Mouse (Mus musculus) liver, embryonic 12.5 days (tissue): ENCODE results near the gene Nsg2. TPM values are rescaled to one million over a fixed set of nuclear protein-coding genes. Genes with fewer than 3 reads are reported as not detected.

ENCODE experiments used
- ATAC-seq: fragments of 200-750 bp; cut with Nextera tagmentation; 2 replicates; pipeline ENCODE4 v1.8.0; 2017; ENCODE audit warnings: moderate number of reproducible peaks, mild to moderate bottlenecking, moderate library complexity
- H3K27ac ChIP-seq: fragments of 300-500 bp; sonication (generic); 2 replicates; pipeline ENCODE4 v1.5.1; 2016; ENCODE audit warnings: mild to moderate bottlenecking
- H3K27me3 ChIP-seq: fragments of 300-500 bp; sonication (generic); replicated peaks from 2 replicates; pipeline ENCODE4 v1.6.1; 2016; ENCODE audit warnings: mild to moderate bottlenecking, moderate library complexity
- H3K36me3 ChIP-seq: fragments of 300-500 bp; sonication (generic); 2 replicates; pipeline ENCODE4 v1.6.1; 2016; ENCODE audit warnings: mild to moderate bottlenecking, moderate library complexity
- H3K4me1 ChIP-seq: fragments of 300-500 bp; sonication (generic); 2 replicates; pipeline ENCODE4 v1.6.1; 2016
- H3K4me2 ChIP-seq: fragments of 300-500 bp; sonication (generic); 2 replicates; pipeline ENCODE4 v1.6.1; 2016; ENCODE audit warnings: mild to moderate bottlenecking, moderate library complexity
- H3K4me3 ChIP-seq: fragments of 300-500 bp; sonication (generic); 2 replicates; pipeline ENCODE4 v1.5.1; 2016; ENCODE audit warnings: mild to moderate bottlenecking, moderate library complexity
- H3K9ac ChIP-seq: fragments of 300-500 bp; sonication (generic); 2 replicates; pipeline ENCODE4 v1.6.1; 2016; ENCODE audit warnings: mild to moderate bottlenecking, moderate library complexity
- H3K9me3 ChIP-seq: fragments of 300-500 bp; sonication (generic); replicated peaks from 2 replicates; pipeline ENCODE4 v1.6.1; 2016; ENCODE audit warnings: mild to moderate bottlenecking, moderate library complexity
- WGBS: fragments of 180-500 bp; shearing (Covaris S2); methylation state at CpG from one replicate; pipeline ENCODE4 v1.1.7; 2016; ENCODE audit not compliant: insufficient replicate concordance; 5-methylcytosine and 5-hydroxymethylcytosine counted together
- polyA plus RNA-seq: library from polyadenylated mRNA; unstranded; fragments of >200 nt; fragmentation: Nextera tagmentation; extraction: Ambion mirVana; gene quantifications from 2 replicates; pipeline ENCODE4 v1.2.1, GENCODE M21; 2016

The Nsg2 gene
- polyA plus RNA-seq, 1 experiment from 2014 or later, result 0.17 TPM

DNA sequence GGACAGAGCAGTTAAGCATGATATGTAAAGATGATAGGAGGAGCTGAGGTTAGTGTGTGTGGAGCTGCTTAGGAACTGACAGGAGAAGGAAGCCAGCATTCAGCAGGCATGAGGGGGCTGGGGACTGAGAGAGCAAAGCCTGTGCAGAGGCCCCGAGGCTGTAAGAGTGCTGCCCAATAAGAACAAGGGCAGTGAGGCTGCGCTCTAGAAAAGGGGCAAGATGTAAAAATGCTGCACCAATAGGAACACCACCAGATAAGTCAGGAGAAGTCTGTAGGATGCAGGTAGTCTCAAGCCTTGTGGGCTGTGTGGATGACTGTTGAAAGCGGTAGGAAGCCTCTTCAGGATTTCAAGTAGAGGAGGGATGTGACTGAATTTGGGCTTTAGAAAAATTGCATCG, 17.9 kb downstream of the Nsg2 start:
- no peak overlapping the region for H3K9ac ChIP-seq
- no peaks in the 10 kb centered on the region for H3K36me3 ChIP-seq
- no peaks in the 10 kb centered on the region for H3K9me3 ChIP-seq
- no peaks in the 10 kb centered on the region for H3K27me3 ChIP-seq
- ATAC-seq, result no peak
- 41% methylated on average over 4 of the region's 4 CpGs for WGBS
- H3K4me3 ChIP-seq, result no peak overlapping the region
- no peak overlapping the region for H3K4me2 ChIP-seq
- H3K27ac ChIP-seq, result no peak overlapping the region
- no peaks in the 10 kb centered on the region for H3K4me1 ChIP-seq

DNA sequence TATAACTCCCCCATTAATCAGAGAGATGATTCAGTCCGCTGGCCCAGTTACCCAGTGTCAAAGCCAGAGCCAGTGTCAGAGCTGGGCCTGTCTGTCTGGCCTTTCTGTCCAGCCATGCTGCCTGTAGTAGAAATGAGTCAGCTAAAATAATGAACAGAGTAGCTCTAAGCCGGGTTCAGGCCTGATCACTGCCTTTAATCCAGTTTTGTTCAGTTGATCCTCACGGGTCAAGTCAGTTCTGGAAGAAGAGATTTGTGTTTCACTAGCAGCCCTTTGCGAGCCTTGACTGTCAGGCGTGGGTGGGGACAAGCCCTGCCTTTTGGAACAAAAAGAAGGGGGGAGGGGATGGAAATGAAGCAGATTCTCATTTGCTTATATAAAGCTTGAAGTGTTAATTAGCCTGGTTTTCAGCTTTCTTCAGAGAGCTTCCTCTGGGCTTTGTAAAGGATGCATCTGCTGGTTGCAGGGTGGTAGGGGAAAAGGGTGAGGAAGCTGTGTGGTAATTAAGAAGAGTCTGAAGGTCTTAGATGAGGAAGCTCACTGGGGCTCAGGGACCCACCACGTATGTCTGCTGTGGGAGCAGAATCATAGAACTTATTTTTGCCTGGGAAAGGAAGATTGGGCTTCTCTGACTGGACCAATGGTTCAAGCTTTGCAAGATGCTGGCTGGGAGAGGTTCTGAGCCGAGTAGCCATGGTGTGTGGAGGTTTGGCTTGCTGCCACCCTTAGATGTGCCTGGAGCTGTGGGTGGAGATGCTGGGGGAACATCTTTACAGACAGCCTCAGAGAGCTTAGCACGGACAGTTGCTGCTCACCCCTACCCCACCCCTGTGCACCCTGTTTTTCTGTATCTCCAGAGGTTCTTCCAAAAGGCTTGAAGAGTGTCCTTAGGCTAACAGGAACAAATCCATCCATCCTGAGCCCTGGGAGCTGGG, 20.0 kb downstream of the Nsg2 start:
- Histone ChIP-seq H3K4me1 (no peaks in the 10 kb centered on the region), H3K27ac (no peak overlapping the region), H3K9me3 (no peaks in the 10 kb centered on the region), H3K4me2 (no peak overlapping the region), H3K4me3 (no peak overlapping the region), H3K36me3 (no peaks in the 10 kb centered on the region), H3K27me3 (no peaks in the 10 kb centered on the region), H3K9ac (no peak overlapping the region)
- ATAC-seq, result no peak
- 22% methylated on average over 8 of the region's 8 CpGs for WGBS

GRCm38 (mm10) chr11:32026634-32027033, 26.4 kb downstream of the Nsg2 start:
- 57% methylated on average over 5 of the region's 5 CpGs for WGBS
- ATAC-seq, result no peak

GRCm38 (mm10) chr11:32027474-32028342, 27.4 kb downstream of the Nsg2 start:
- Histone ChIP-seq H3K27me3 (no peaks in the 10 kb centered on the region), H3K36me3 (no peaks in the 10 kb centered on the region), H3K27ac (no peak overlapping the region), H3K9ac (no peak overlapping the region), H3K4me1 (no peaks in the 10 kb centered on the region), H3K4me2 (no peak overlapping the region), H3K4me3 (no peak overlapping the region), H3K9me3 (no peaks in the 10 kb centered on the region)
- no peak for ATAC-seq
- 61% methylated on average over 7 of the region's 7 CpGs for WGBS

More at GRCm38 (mm10) chr11:32026634-32027033, 26.4 kb downstream of the Nsg2 start:
- no peak overlapping the region for H3K27ac ChIP-seq
- H3K9ac ChIP-seq, result no peak overlapping the region
- H3K36me3 ChIP-seq, result no peaks in the 10 kb centered on the region
- H3K4me3 ChIP-seq, result no peak overlapping the region
- no peaks in the 10 kb centered on the region for H3K27me3 ChIP-seq
- H3K9me3 ChIP-seq, result no peaks in the 10 kb centered on the region
- no peaks in the 10 kb centered on the region for H3K4me1 ChIP-seq
- no peak overlapping the region for H3K4me2 ChIP-seq

- Histone ChIP-seq H3K4me3 (no peak overlapping the region), H3K36me3 (no peaks in the 10 kb centered on the region), H3K9ac (no peak overlapping the region), H3K9me3 (no peaks in the 10 kb centered on the region), H3K4me2 (no peak overlapping the region), H3K27me3 (no peaks in the 10 kb centered on the region), H3K27ac (no peak overlapping the region), H3K4me1 (no peaks in the 10 kb centered on the region)
- no peak for ATAC-seq
- WGBS, result 69% methylated on average over 3 of the region's 3 CpGs
Measured at GRCm38 (mm10) chr11:32028605-32029004, 28.3 kb downstream of the Nsg2 start.

DNA sequence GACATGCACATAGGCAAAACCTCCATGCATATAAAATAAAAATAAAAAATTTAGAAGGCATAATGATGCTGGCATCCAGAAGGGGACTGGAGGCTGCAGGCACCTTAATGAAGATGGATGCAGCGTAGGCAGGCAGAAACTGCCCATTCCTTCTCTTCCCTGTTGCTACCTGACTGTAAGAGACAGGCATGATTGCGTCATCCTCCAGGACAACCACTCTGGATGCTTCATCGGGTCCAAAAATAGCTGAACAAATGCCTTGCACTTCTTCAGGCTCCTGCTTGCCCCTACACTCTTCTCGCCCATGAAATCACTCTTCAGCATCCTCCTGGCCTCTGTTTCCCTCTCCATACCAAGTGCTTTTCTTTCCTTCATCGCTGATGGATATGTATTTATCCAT, 29.1 kb downstream of the Nsg2 start:
- Histone ChIP-seq H3K9me3 (no peaks in the 10 kb centered on the region), H3K27ac (no peak overlapping the region), H3K9ac (no peak overlapping the region), H3K4me2 (no peak overlapping the region), H3K36me3 (no peaks in the 10 kb centered on the region), H3K4me3 (no peak overlapping the region), H3K4me1 (no peaks in the 10 kb centered on the region), H3K27me3 (no peaks in the 10 kb centered on the region)
- ATAC-seq, result no peak
- 59% methylated on average over 5 of the region's 5 CpGs for WGBS

DNA sequence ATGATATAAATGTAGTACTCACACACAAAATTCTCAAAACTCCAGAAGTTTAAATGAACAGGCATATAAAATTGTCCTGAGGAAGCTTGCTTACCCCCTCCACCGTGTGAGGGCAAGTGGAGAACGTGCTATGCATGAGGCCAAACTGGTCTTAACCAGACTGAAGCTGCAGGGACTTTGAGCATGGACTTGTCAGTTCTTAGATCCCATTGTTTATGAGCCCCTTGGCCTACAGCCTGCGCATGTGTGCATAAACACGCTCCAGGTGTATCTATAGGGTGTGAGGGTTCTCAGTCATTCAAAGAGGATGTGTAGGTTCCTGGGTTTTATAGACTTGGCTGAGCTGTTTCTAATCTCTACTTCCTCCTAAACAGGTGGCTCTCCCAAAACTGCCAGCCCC, 31.1 kb downstream of the Nsg2 start:
- Histone ChIP-seq H3K4me1 (no peaks in the 10 kb centered on the region), H3K4me2 (no peak overlapping the region), H3K9me3 (no peaks in the 10 kb centered on the region), H3K4me3 (no peak overlapping the region), H3K36me3 (no peaks in the 10 kb centered on the region), H3K27ac (no peak overlapping the region), H3K9ac (no peak overlapping the region), H3K27me3 (no peaks in the 10 kb centered on the region)
- no peak for ATAC-seq
- WGBS, result 72% methylated on average over 4 of the region's 4 CpGs

DNA sequence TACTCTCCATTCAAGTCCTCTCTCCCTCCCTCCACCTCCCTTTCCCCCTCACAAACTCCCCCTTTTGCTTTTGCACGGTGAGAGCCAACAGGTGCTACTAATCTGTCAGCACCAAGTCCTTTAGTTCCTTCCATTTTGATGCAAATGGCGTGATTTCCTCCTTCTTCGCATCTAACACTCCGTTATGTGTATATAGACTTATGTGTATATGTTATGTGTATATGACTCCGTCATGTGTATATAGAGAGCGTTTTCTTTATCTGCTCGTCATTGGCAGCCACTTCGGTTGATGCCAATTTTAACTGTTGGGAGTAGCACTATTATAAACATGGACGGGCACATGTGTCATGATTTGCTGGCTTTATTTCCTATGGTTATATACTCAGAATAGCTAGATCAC, 31.8 kb downstream of the Nsg2 start:
- ATAC-seq, result no peak
- Histone ChIP-seq H3K27ac (no peak overlapping the region), H3K4me2 (no peak overlapping the region), H3K9me3 (no peaks in the 10 kb centered on the region), H3K9ac (no peak overlapping the region), H3K36me3 (no peaks in the 10 kb centered on the region), H3K4me1 (no peaks in the 10 kb centered on the region), H3K4me3 (no peak overlapping the region), H3K27me3 (no peaks in the 10 kb centered on the region)
- WGBS, result 69% methylated on average over 9 of the region's 9 CpGs

GRCm38 (mm10) chr11:32035831-32036230, 35.6 kb downstream of the Nsg2 start:
- Histone ChIP-seq H3K9ac (no peak overlapping the region), H3K27me3 (no peaks in the 10 kb centered on the region), H3K4me2 (no peak overlapping the region), H3K36me3 (no peaks in the 10 kb centered on the region), H3K4me1 (no peaks in the 10 kb centered on the region), H3K27ac (no peak overlapping the region), H3K4me3 (no peak overlapping the region), H3K9me3 (no peaks in the 10 kb centered on the region)
- whole genome bisulfite sequencing, result 64% methylated on average over 5 of the region's 5 CpGs
- ATAC-seq, result no peak

GRCm38 (mm10) chr11:32039656-32040055, 39.4 kb downstream of the Nsg2 start:
- WGBS, result 44% methylated on average over 4 of the region's 4 CpGs
- H3K27me3 ChIP-seq, result no peaks in the 10 kb centered on the region
- ATAC-seq, result no peak

GRCm38 (mm10) chr11:32057389-32057788, 57.1 kb downstream of the Nsg2 start:
- Histone ChIP-seq H3K4me3 (no peak overlapping the region), H3K27ac (no peak overlapping the region), H3K36me3 (no peaks in the 10 kb centered on the region), H3K9ac (no peak overlapping the region), H3K27me3 (no peaks in the 10 kb centered on the region), H3K4me1 (no peaks in the 10 kb centered on the region), H3K9me3 (no peaks in the 10 kb centered on the region), H3K4me2 (no peak overlapping the region)
- WGBS, result 77% methylated on average over 11 of the region's 11 CpGs
- no peak for ATAC-seq

More at GRCm38 (mm10) chr11:32039656-32040055, 39.4 kb downstream of the Nsg2 start:
- no peak overlapping the region for H3K27ac ChIP-seq
- no peaks in the 10 kb centered on the region for H3K36me3 ChIP-seq
- H3K4me3 ChIP-seq, result no peak overlapping the region
- H3K4me2 ChIP-seq, result no peak overlapping the region
- H3K4me1 ChIP-seq, result no peaks in the 10 kb centered on the region
- no peaks in the 10 kb centered on the region for H3K9me3 ChIP-seq
- no peak overlapping the region for H3K9ac ChIP-seq

DNA sequence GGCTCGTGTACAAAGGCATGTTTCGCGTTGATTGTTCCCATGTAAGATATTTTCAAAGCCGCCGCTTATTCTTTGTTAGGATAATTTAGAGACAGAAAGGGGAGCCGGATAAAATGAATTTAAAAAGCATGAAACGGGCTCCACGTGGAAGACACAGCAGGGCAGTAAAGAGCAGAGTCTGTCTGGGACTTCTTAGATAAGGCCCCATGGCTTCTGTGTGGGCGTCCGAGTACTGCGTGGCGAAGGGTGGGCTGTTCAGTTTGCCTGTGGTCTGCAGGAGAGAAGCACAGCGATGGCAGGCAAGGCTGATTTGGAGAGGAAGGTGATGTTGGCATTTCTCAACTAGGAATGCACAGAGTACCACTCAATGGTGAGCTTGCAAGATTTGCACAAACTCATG, 57.6 kb downstream of the Nsg2 start:
- Histone ChIP-seq H3K4me2 (no peak overlapping the region), H3K9ac (no peak overlapping the region), H3K27ac (no peak overlapping the region), H3K9me3 (no peaks in the 10 kb centered on the region), H3K4me1 (no peaks in the 10 kb centered on the region), H3K36me3 (no peaks in the 10 kb centered on the region), H3K4me3 (no peak overlapping the region), H3K27me3 (no peaks in the 10 kb centered on the region)
- WGBS, result 72% methylated on average over 13 of the region's 13 CpGs
- no peak for ATAC-seq
